Mouse (Mus musculus) hindbrain, embryonic 11.5 days (tissue): ENCODE results near the gene Rapgef5. TPM values are rescaled to one million over a fixed set of nuclear protein-coding genes. Genes with fewer than 3 reads are reported as not detected.

ENCODE experiments used
- ATAC-seq: fragments of 200-750 bp; cut with Nextera tagmentation; 2 replicates; pipeline ENCODE4 v1.8.0; 2017; ENCODE audit warnings: mild to moderate bottlenecking, moderate TSS enrichment, moderate library complexity; ENCODE audit not compliant: low FRiP score
- DNase-seq: peaks from one replicate; pipeline ENCODE4 v3.0.0-alpha.2; 2015; ENCODE audit warnings: low spot score
- H3K27ac ChIP-seq: fragments of 300-500 bp; sonication (generic); 2 replicates; pipeline ENCODE4 v1.5.1; 2014; ENCODE audit warnings: mild to moderate bottlenecking, low read depth, low read length
- H3K27me3 ChIP-seq: fragments of 300-500 bp; sonication (generic); 2 replicates; pipeline ENCODE4 v1.6.1; 2014; ENCODE audit warnings: mild to moderate bottlenecking, low read length, moderate library complexity, mixed read lengths; ENCODE audit not compliant: control insufficient read depth, insufficient read depth
- H3K36me3 ChIP-seq: fragments of 300-500 bp; sonication (generic); 2 replicates; pipeline ENCODE4 v1.6.1; 2014; ENCODE audit warnings: mild to moderate bottlenecking, low read length, moderate library complexity, mixed read lengths; ENCODE audit not compliant: control insufficient read depth, insufficient read depth
- H3K4me1 ChIP-seq: fragments of 300-500 bp; sonication (generic); replicated peaks from 2 replicates; pipeline ENCODE4 v1.6.1; 2014; ENCODE audit warnings: low read length, mixed read lengths; ENCODE audit not compliant: control insufficient read depth, insufficient read depth
- H3K4me2 ChIP-seq: fragments of 300-500 bp; sonication (generic); replicated peaks from 2 replicates; pipeline ENCODE4 v1.6.1; 2014; ENCODE audit warnings: mild to moderate bottlenecking, low read depth, low read length
- H3K4me3 ChIP-seq: fragments of 300-500 bp; sonication (generic); 2 replicates; pipeline ENCODE4 v1.5.1; 2014; ENCODE audit warnings: low read depth, low read length
- H3K9ac ChIP-seq: fragments of 300-500 bp; sonication (generic); 2 replicates; pipeline ENCODE4 v1.6.1; 2014; ENCODE audit warnings: low read depth, low read length
- H3K9me3 ChIP-seq: fragments of 300-500 bp; sonication (generic); 2 replicates; pipeline ENCODE4 v1.6.1; 2016; ENCODE audit warnings: low read length; ENCODE audit not compliant: control insufficient read depth
- WGBS: fragments of 180-500 bp; shearing (Covaris S2); extraction: QIAGEN DNeasy Blood & Tissue Kit; methylation state at CpG from one replicate; pipeline ENCODE4 v1.1.7; 2014; 5-methylcytosine and 5-hydroxymethylcytosine counted together
- polyA plus RNA-seq: library from polyadenylated mRNA; unstranded; fragments of >200 nt; fragmentation: Nextera tagmentation; extraction: Ambion mirVana; gene quantifications from 2 replicates; pipeline ENCODE4 v1.2.1, GENCODE M21; 2014

Rapgef5 gene
- polyA plus RNA-seq, 1 experiment from 2014 or later, result 23.8 TPM

DNA sequence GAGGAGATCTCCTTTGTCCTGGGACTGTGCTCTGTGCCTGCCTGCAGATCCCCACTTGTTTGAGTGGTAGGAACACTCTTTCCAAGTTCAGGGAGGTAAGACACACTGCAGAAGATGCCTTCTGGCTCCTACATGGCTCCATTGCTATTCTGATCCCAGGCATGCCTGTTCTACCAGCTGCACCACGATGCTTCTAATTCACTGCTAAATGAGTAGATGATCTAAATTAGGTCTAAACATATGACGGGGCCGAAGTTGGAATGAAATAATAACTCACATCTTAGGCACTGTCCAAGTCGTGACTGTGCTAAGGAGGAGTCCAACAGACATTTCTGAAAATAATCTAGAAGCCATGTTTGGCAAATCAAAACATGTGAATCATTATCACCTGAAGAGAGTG lies 68.0 kb downstream of the Rapgef5 start:
- Histone ChIP-seq H3K9me3 (no peaks in the 10 kb centered on the region), H3K36me3 (no peaks in the 10 kb centered on the region), H3K9ac (no peak overlapping the region), H3K4me1 (no peaks in the 10 kb centered on the region), H3K4me2 (no peak overlapping the region), H3K27ac (no peak overlapping the region), H3K27me3 (no peaks in the 10 kb centered on the region), H3K4me3 (no peak overlapping the region)
- ATAC-seq (no peak), DNase-seq (no peak)
- 89% methylated on average over 4 of the region's 4 CpGs for WGBS

DNA sequence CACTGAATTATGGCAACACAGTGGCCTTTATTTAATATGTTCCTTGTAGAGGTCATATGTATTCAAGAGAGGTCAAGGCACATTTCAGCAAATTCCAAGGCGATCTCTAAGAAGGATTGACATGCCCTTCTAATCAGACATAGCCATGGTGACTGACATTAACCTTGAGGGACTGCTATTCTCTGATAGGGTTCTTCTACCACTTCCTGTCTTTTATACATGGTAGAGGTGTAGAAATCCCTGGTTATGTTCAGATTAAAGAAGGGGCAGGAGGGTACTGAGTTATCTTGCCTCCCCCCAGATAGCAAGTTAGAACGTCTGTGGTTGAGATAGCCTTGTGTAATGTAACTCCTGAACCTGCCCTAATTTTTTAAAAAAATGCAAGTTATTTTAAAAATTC lies 69.1 kb downstream of the Rapgef5 start:
- H3K27ac ChIP-seq, result no peak overlapping the region
- 85% methylated on average over 2 of the region's 2 CpGs for WGBS
- no peak for ATAC-seq

DNA sequence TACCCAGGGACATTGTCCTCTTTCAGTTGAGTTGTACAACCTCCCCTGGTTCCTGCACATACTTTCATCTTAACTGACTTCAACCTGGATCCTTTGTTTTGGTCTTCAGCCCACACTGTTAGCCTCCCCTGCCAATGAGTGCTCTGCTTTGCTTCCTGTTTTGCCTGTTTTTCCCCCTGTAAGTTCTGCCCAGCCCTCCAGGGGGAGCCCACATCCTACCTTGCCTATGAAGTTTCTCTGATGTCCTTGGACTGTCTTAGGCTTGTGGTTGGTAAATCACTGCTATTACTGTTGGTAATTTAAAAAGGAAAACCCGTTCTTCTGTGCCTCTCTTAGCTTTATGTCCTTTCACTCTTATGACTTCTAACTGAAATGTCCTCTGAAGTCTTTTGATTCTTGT lies 69.8 kb downstream of the Rapgef5 start:
- Histone ChIP-seq H3K27ac (no peak overlapping the region), H3K9ac (no peak overlapping the region), H3K4me2 (no peak overlapping the region), H3K9me3 (no peaks in the 10 kb centered on the region), H3K36me3 (no peaks in the 10 kb centered on the region), H3K4me3 (no peak overlapping the region), H3K27me3 (no peaks in the 10 kb centered on the region), H3K4me1 (no peaks in the 10 kb centered on the region)
- ATAC-seq (no peak), DNase-seq (peak; percentile 74)
- WGBS, result 45% methylated on average over 1 of the region's 1 CpGs

More for the DNA sequence above, 69.1 kb downstream of the Rapgef5 start:
- no peak overlapping the region for H3K4me2 ChIP-seq
- no peak overlapping the region for H3K4me3 ChIP-seq
- no peak overlapping the region for H3K9ac ChIP-seq
- no peaks in the 10 kb centered on the region for H3K27me3 ChIP-seq
- no peaks in the 10 kb centered on the region for H3K36me3 ChIP-seq
- no peaks in the 10 kb centered on the region for H3K4me1 ChIP-seq
- DNase-seq, result no peak
- no peaks in the 10 kb centered on the region for H3K9me3 ChIP-seq

DNA sequence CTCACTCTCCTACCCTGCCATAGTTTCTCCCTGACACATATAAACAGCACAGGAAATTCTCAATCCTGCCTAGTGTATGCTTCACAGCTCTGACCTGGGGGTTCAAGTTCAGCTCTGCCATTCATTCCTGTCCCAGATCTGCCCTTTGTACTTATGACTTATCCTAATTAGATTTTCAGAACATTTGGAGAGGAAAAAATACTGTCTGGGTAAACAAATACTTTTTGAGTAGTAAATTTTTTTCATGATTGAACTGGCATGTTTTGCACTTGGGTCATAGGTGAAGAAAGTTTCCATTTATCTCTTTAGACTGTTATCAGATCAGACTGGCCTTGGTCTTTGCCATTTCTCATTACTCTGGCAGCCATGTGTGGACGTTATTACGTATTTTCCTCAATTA lies 72.9 kb downstream of the Rapgef5 start:
- no peaks in the 10 kb centered on the region for H3K9me3 ChIP-seq
- H3K4me2 ChIP-seq, result no peak overlapping the region
- ATAC-seq, result no peak
- WGBS, result 88% methylated on average over 2 of the region's 2 CpGs
- H3K4me1 ChIP-seq, result no peaks in the 10 kb centered on the region
- DNase-seq, result no peak
- no peak overlapping the region for H3K9ac ChIP-seq
- no peaks in the 10 kb centered on the region for H3K27me3 ChIP-seq
- H3K36me3 ChIP-seq, result no peaks in the 10 kb centered on the region
- H3K27ac ChIP-seq, result no peak overlapping the region
- H3K4me3 ChIP-seq, result no peak overlapping the region

DNA sequence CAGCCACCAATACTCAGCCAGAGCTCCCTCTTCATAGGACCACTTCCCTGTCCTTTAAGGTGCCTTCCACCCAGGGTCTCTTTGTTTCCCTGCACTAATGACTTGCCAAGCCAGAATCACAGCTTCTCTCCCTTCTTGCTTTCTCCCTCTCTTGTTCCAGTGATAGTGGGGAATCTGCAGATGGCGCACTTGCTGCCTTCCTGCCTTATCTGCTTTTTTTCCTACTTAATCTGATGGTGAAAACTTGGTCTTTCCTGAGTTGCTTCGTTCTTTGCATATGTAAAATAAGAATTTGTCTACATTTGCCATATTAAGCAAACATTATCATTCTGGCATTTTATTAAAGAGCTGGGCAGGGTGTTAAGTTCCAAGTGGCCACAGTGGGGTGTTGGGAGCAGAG lies 75.7 kb downstream of the Rapgef5 start:
- H3K4me3 ChIP-seq, result no peak overlapping the region
- no peaks in the 10 kb centered on the region for H3K27me3 ChIP-seq
- no peak for DNase-seq
- no peak for ATAC-seq
- no peak overlapping the region for H3K4me2 ChIP-seq
- H3K9ac ChIP-seq, result no peak overlapping the region
- no peaks in the 10 kb centered on the region for H3K9me3 ChIP-seq
- no peaks in the 10 kb centered on the region for H3K36me3 ChIP-seq
- 25% methylated on average over 2 of the region's 2 CpGs for WGBS
- H3K27ac ChIP-seq, result no peak overlapping the region
- H3K4me1 ChIP-seq, result no peaks in the 10 kb centered on the region

DNA sequence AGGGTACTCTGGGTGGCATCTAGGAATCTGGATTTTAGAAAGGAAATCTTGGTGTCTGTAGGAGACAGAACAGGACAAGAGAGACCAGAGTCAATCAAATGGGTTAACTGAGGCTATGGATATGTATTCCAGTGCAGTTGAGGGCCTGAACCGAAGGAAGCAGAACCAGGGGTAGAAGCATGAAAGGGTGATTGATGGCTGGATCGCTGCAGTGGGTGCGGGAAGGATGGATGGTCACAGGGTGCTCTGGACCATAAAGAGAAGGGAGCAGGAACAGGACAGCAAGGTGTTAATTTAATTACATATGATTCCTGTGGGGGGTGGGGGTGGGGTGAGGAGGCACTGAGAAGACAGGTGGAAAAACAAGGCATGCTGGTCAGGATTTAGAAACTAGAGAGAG lies 76.3 kb downstream of the Rapgef5 start:
- H3K27me3 ChIP-seq, result no peaks in the 10 kb centered on the region
- no peak for DNase-seq
- H3K27ac ChIP-seq, result no peak overlapping the region
- H3K4me1 ChIP-seq, result no peaks in the 10 kb centered on the region
- no peak overlapping the region for H3K4me3 ChIP-seq
- H3K9me3 ChIP-seq, result no peaks in the 10 kb centered on the region
- H3K4me2 ChIP-seq, result no peak overlapping the region
- H3K36me3 ChIP-seq, result no peaks in the 10 kb centered on the region
- no peak overlapping the region for H3K9ac ChIP-seq
- 41% methylated on average over 3 of the region's 3 CpGs for WGBS
- ATAC-seq, result no peak

DNA sequence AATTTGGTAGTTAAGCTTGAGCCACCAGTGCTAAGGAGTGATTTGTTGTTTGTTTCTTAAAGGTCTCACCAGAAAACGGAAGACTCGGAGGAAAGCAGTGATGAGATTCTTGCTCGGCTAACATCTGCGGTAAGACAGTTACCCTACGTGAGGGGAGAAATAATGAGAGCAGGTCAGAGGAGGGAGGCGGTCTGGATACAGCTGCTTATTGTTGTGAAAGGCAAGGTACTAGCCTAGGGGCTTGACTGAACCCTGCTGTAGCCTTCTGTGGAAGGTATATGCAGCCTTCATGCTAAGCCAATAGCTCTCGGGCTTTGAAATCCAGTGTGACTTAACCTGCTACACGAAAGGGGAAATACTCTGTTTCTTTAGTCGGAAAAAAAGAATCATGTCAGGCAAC lies 78.9 kb downstream of the Rapgef5 start:
- Histone ChIP-seq H3K9me3 (no peaks in the 10 kb centered on the region), H3K27me3 (no peaks in the 10 kb centered on the region), H3K4me2 (no peak overlapping the region), H3K9ac (no peak overlapping the region), H3K4me1 (no peaks in the 10 kb centered on the region), H3K36me3 (no peaks in the 10 kb centered on the region), H3K27ac (no peak overlapping the region), H3K4me3 (no peak overlapping the region)
- DNase-seq (no peak), ATAC-seq (peak; percentile 63; the same call in 1 of the 2 replicates)
- 78% methylated on average over 9 of the region's 9 CpGs for WGBS

DNA sequence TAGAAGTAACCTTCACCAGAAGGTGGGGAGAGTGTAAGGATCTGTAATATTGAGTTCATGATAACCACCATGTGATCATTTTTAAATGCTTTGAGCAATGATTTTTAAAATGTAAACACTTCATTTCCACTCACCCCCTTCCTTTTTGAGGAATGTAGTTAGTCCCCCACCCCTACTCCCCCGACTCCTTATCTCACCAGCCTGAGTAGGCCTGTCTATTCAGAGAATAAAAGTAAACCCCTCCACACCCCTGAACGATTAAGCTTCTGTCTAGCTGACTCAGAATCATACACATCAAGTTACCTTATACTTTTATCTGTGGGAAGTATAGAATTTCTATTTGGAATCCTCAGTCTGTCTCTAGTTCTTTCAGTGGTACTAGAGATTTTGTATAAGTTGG lies 81.9 kb downstream of the Rapgef5 start:
- WGBS, result 83% methylated on average over 2 of the region's 2 CpGs
- H3K9me3 ChIP-seq, result no peaks in the 10 kb centered on the region
- no peak overlapping the region for H3K4me2 ChIP-seq
- ATAC-seq, result no peak
- H3K27me3 ChIP-seq, result no peaks in the 10 kb centered on the region
- DNase-seq, result no peak
- H3K9ac ChIP-seq, result no peak overlapping the region
- no peak overlapping the region for H3K4me3 ChIP-seq
- H3K4me1 ChIP-seq, result no peaks in the 10 kb centered on the region
- no peaks in the 10 kb centered on the region for H3K36me3 ChIP-seq
- no peak overlapping the region for H3K27ac ChIP-seq

DNA sequence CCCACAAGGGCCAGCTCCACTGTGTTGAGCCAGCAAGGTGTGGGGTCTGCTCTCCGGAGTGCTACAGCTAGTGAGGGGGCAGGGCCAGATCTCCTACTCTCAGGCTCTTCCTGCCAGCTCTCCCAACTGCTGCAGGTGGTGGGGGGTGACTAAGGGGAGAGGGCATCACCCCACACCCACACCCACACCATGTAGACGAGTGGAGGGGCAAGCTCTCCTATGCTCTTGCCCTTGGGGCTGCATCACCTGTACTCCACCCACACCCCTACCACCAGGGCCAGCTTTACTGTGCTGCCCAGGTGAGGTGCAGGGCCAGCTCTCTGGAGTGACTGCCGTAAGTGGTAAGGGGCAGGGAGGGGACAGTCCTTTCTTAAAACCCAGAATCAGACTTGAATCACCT lies 89.7 kb downstream of the Rapgef5 start:
- WGBS, result 77% methylated on average over 3 of the region's 3 CpGs
- no peak overlapping the region for H3K4me3 ChIP-seq
- no peaks in the 10 kb centered on the region for H3K36me3 ChIP-seq
- DNase-seq (no peak), ATAC-seq (no peak)
- H3K27ac ChIP-seq, result no peak overlapping the region
- no peaks in the 10 kb centered on the region for H3K9me3 ChIP-seq
- H3K9ac ChIP-seq, result no peak overlapping the region
- no peak overlapping the region for H3K4me2 ChIP-seq
- no peaks in the 10 kb centered on the region for H3K4me1 ChIP-seq
- H3K27me3 ChIP-seq, result no peaks in the 10 kb centered on the region
